Comparison of ENCODE assay signal across 11 mouse cellular contexts in the genomic region with DNA sequence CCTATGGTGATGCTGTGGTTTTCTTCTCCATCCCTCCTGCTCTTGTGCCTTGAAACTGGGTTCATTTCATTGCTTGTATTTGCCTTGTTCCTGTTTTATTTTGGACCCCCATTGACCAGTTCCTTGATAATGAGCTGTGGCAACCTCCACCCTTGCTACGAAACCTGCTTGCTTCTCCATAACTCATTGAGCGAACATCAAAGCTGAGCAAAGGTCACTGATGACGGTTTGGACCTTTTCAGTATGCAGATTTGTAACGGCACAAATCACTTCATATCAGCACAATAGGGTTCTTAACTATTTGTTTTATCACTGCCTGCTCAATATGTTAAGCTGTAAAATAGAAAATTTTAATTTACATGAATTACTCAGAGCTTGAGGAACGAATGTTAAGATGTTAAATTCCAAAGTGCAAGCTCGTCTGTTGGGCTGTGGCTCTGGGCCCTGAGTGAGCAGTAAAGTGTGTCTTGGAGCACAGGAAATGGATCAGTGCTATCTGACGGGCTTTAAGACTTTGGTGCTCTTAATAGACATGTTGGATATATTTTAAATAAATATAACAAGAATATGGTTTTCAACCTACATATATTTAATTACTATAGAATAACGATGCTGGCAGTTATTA.
"Had no signal": no experiment of that assay in that cellular context is flagged by ENCODE, and none has a peak within 500 bp of the region (broad histone marks: within the 10 kb centered on the region; RNA-seq: fewer than 3 reads in every experiment).

No protein-coding gene starts in this region.

- DNase-seq: kidney, postnatal 14 days; lung, embryonic 14.5 days; lung, postnatal 10 days; lung, postnatal 4 days; right cerebral cortex, postnatal 14 days; thymus, postnatal 4 days had no signal

- H3K9ac ChIP-seq: kidney, embryonic 15.5 days; limb, embryonic 15.5 days; liver, embryonic 12.5 days; lung, embryonic 14.5 days; midbrain, embryonic 12.5 days had no signal

- H3K4me2 ChIP-seq: kidney, embryonic 15.5 days; limb, embryonic 15.5 days; liver, embryonic 12.5 days; lung, embryonic 14.5 days; midbrain, embryonic 12.5 days had no signal

- ATAC-seq: liver, embryonic 12.5 days had no signal

- H3K4me3 ChIP-seq: kidney, embryonic 15.5 days; limb, embryonic 15.5 days; liver, embryonic 12.5 days; megakaryocyte, embryonic 14.5 days; midbrain, embryonic 12.5 days had no signal

- H3K36me3 ChIP-seq: kidney, embryonic 15.5 days; limb, embryonic 15.5 days; liver, embryonic 12.5 days; midbrain, embryonic 12.5 days had no signal

- H3K4me1 ChIP-seq: kidney, embryonic 15.5 days; limb, embryonic 15.5 days; liver, embryonic 12.5 days; megakaryocyte, embryonic 14.5 days; midbrain, embryonic 12.5 days had no signal

- H3K27me3 ChIP-seq: kidney, embryonic 15.5 days; limb, embryonic 15.5 days; liver, embryonic 12.5 days; megakaryocyte, embryonic 14.5 days; midbrain, embryonic 12.5 days had no signal

- H3K27ac ChIP-seq: kidney, embryonic 15.5 days; limb, embryonic 15.5 days; liver, embryonic 12.5 days; midbrain, embryonic 12.5 days had no signal

- H3K9me3 ChIP-seq: kidney, embryonic 15.5 days; limb, embryonic 15.5 days; liver, embryonic 12.5 days; megakaryocyte, embryonic 14.5 days; midbrain, embryonic 12.5 days had no signal
